Mouse (Mus musculus) hindbrain, embryonic 12.5 days (tissue): ENCODE data around the gene B230307C23Rik. TPM values are rescaled to one million over a fixed set of nuclear protein-coding genes. Genes with fewer than 3 reads are reported as not detected.

Source experiments
- ATAC-seq: fragments of 200-750 bp; cut with Nextera tagmentation; 2 replicates; pipeline ENCODE4 v1.8.0; 2017; ENCODE audit warnings: moderate TSS enrichment; ENCODE audit not compliant: low FRiP score
- H3K27ac ChIP-seq: fragments of 300-500 bp; sonication (generic); 2 replicates; pipeline ENCODE4 v1.5.1; 2016; ENCODE audit warnings: mild to moderate bottlenecking
- H3K27me3 ChIP-seq: fragments of 300-500 bp; sonication (generic); 2 replicates; pipeline ENCODE4 v1.6.1; 2016; ENCODE audit warnings: mild to moderate bottlenecking
- H3K36me3 ChIP-seq: fragments of 300-500 bp; sonication (generic); 2 replicates; pipeline ENCODE4 v1.6.1; 2016; ENCODE audit warnings: mild to moderate bottlenecking
- H3K4me1 ChIP-seq: fragments of 300-500 bp; sonication (generic); 2 replicates; pipeline ENCODE4 v1.6.1; 2016
- H3K4me2 ChIP-seq: fragments of 300-500 bp; sonication (generic); replicated peaks from 2 replicates; pipeline ENCODE4 v1.6.1; 2016; ENCODE audit warnings: mild to moderate bottlenecking
- H3K4me3 ChIP-seq: fragments of 300-500 bp; sonication (generic); 2 replicates; pipeline ENCODE4 v1.5.1; 2016; ENCODE audit warnings: mild to moderate bottlenecking
- H3K9ac ChIP-seq: fragments of 300-500 bp; sonication (generic); 2 replicates; pipeline ENCODE4 v1.6.1; 2016; ENCODE audit warnings: mild to moderate bottlenecking, moderate library complexity
- H3K9me3 ChIP-seq: fragments of 300-500 bp; sonication (generic); replicated peaks from 2 replicates; pipeline ENCODE4 v1.6.1; 2016; ENCODE audit warnings: mild to moderate bottlenecking
- WGBS: fragments of 180-500 bp; shearing (Covaris S2); methylation state at CpG from one replicate; pipeline ENCODE4 v1.1.7; 2016; 5-methylcytosine and 5-hydroxymethylcytosine counted together
- polyA plus RNA-seq: library from polyadenylated mRNA; unstranded; fragments of >200 nt; fragmentation: Nextera tagmentation; extraction: Ambion mirVana; gene quantifications from 2 replicates; pipeline ENCODE4 v1.2.1, GENCODE M21; 2016

Gene B230307C23Rik
- polyA plus RNA-seq = 17.0 and 17.2 TPM in 2 replicates

GRCm38 (mm10) chr16:97996616-97997382, at the start of gene B230307C23Rik:
B230307C23Rik (plus strand) TSS chr16:97997315.
- Histone ChIP-seq H3K4me2 (peak within 1 kb of the TSS; percentile 72), H3K27me3 (no peaks in the 10 kb centered on the region), H3K27ac (0 out of 2 replicates have a peak within 1 kb of the TSS, but pooled peaks have one; percentile 56), H3K9me3 (peaks cover 8% of the 10 kb centered on the region), H3K4me1 (peaks cover 9% of the 10 kb centered on the region), H3K4me3 (peak within 1 kb of the TSS; percentile 59), H3K9ac (peak within 1 kb of the TSS; percentile 53), H3K36me3 (peaks cover 8% of the 10 kb centered on the region; the same call in 1 of the 2 replicates)
- 1% methylated on average over 22 of the region's 22 CpGs for WGBS
- ATAC-seq = peak; percentile 99

DNA sequence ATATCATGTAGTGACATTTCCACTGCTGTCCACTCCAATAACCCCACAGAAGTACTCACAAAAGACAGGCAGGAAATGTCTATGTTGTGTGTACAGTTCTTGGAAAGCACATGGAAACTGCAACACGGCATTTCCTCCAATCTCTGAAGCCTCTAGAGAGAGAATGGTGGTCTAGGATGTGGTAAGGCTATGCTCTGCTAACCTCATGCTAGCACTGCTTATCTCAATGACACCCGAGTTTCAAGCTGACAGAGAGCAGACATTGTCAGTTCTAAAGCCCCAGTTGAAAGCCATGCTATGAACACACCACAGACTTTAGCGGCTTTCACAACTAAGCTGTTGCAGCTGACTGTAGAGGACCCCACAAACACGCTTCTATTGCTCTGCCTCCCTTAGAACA, 48.3 kb upstream of the B230307C23Rik start:
- no peak overlapping the region for H3K27ac ChIP-seq
- H3K9ac ChIP-seq = no peak overlapping the region
- ATAC-seq = no peak
- H3K27me3 ChIP-seq = no peaks in the 10 kb centered on the region
- H3K36me3 ChIP-seq = peaks cover 48% of the 10 kb centered on the region
- no peak overlapping the region for H3K4me3 ChIP-seq
- 92% methylated on average over 4 of the region's 4 CpGs for WGBS
- no peak overlapping the region for H3K4me2 ChIP-seq
- no peaks in the 10 kb centered on the region for H3K4me1 ChIP-seq
- H3K9me3 ChIP-seq = no peaks in the 10 kb centered on the region

- Histone ChIP-seq H3K36me3 (peaks cover 56% of the 10 kb centered on the region), H3K27me3 (no peaks in the 10 kb centered on the region), H3K4me3 (no peak overlapping the region), H3K27ac (no peak overlapping the region), H3K4me2 (no peak overlapping the region), H3K9ac (no peak overlapping the region), H3K4me1 (no peaks in the 10 kb centered on the region), H3K9me3 (no peaks in the 10 kb centered on the region)
- 97% methylated on average over 8 of the region's 8 CpGs for WGBS
- no peak for ATAC-seq
Observed at GRCm38 (mm10) chr16:97950061-97950460, 47.1 kb upstream of the B230307C23Rik start.

DNA sequence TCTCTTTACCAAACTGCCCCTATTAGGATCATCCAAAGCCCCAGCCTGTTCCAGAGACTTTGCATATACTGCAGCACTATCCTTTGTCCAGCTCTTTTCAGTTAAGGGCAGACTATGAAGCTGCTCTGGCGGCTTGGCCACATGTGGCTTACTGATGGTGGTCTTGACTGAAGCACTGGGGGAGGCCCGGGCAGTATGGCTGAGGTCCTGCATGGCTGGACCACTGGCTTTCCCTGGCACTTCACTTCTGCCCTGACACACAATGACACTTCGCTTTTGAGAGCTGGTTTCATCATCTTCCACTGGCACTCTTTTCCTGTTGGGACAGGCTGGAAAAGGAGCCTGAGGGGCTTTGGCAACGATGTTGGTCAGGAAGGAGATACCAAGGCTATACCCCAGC, 44.7 kb upstream of the B230307C23Rik start:
- no peaks in the 10 kb centered on the region for H3K4me1 ChIP-seq
- no peak overlapping the region for H3K4me2 ChIP-seq
- no peak for ATAC-seq
- H3K36me3 ChIP-seq = peaks cover 73% of the 10 kb centered on the region
- no peaks in the 10 kb centered on the region for H3K9me3 ChIP-seq
- 95% methylated on average over 4 of the region's 4 CpGs for WGBS
- no peaks in the 10 kb centered on the region for H3K27me3 ChIP-seq
- no peak overlapping the region for H3K4me3 ChIP-seq
- H3K27ac ChIP-seq = no peak overlapping the region
- no peak overlapping the region for H3K9ac ChIP-seq

GRCm38 (mm10) chr16:97952801-97953200, 44.3 kb upstream of the B230307C23Rik start:
- Histone ChIP-seq H3K27ac (no peak overlapping the region), H3K36me3 (peaks cover 76% of the 10 kb centered on the region), H3K9me3 (no peaks in the 10 kb centered on the region), H3K9ac (no peak overlapping the region), H3K4me1 (0 out of 2 replicates have a peak, but pooled peaks cover 3% of the 10 kb centered on the region), H3K4me2 (no peak overlapping the region), H3K4me3 (no peak overlapping the region), H3K27me3 (no peaks in the 10 kb centered on the region)
- 91% methylated on average over 9 of the region's 9 CpGs for WGBS
- no peak for ATAC-seq

GRCm38 (mm10) chr16:97953300-97953699, 43.8 kb upstream of the B230307C23Rik start:
- no peak for ATAC-seq
- H3K9ac ChIP-seq = no peak overlapping the region
- 0 out of 2 replicates have a peak, but pooled peaks cover 5% of the 10 kb centered on the region for H3K4me1 ChIP-seq
- peaks cover 78% of the 10 kb centered on the region for H3K36me3 ChIP-seq
- H3K27me3 ChIP-seq = no peaks in the 10 kb centered on the region
- 90% methylated on average over 2 of the region's 2 CpGs for WGBS
- H3K4me3 ChIP-seq = no peak overlapping the region
- H3K9me3 ChIP-seq = no peaks in the 10 kb centered on the region
- H3K4me2 ChIP-seq = no peak overlapping the region
- H3K27ac ChIP-seq = no peak overlapping the region

- Histone ChIP-seq H3K27ac (no peak overlapping the region), H3K4me2 (no peak overlapping the region), H3K4me1 (peaks cover 10% of the 10 kb centered on the region), H3K9me3 (no peaks in the 10 kb centered on the region), H3K4me3 (no peak overlapping the region), H3K9ac (no peak overlapping the region), H3K36me3 (peaks cover 57% of the 10 kb centered on the region), H3K27me3 (no peaks in the 10 kb centered on the region)
- ATAC-seq = no peak
- whole genome bisulfite sequencing = 83% methylated on average over 2 of the region's 2 CpGs
Observed at GRCm38 (mm10) chr16:97956011-97956410, 41.1 kb upstream of the B230307C23Rik start.

GRCm38 (mm10) chr16:97957626-97958025, 39.5 kb upstream of the B230307C23Rik start:
- Histone ChIP-seq H3K36me3 (peaks cover 41% of the 10 kb centered on the region), H3K4me2 (no peak overlapping the region), H3K27me3 (no peaks in the 10 kb centered on the region), H3K4me3 (no peak overlapping the region), H3K9me3 (no peaks in the 10 kb centered on the region), H3K9ac (no peak overlapping the region), H3K27ac (no peak overlapping the region), H3K4me1 (peaks cover 15% of the 10 kb centered on the region)
- no peak for ATAC-seq

DNA sequence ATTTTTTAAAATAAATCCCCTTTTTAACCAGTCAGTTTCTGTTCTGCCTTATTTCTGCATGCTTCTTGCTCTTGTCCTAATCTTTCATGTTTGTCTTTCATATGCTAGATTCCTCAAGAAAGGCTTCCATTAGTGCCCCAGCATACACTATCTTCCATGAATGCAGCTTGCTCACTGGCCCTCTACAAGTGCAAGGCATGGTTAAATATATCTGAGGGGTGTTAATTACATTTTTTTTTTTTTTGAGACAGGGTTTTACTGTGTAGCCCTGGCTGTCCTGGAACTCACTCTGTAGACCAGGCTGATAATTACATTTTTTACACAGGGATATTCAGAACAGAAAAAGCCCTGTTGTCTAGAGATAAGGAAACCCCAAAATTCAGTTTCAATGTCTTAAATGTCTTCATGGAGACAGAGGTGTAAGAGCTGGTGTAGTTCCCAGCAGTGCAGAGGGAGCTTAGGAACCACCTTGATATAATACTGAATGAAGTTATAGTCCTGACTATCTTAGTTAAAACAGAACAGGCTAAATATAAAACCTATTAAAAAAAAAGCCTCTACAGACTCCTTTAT, 38.6 kb upstream of the B230307C23Rik start:
- H3K9ac ChIP-seq = no peak overlapping the region
- H3K4me3 ChIP-seq = no peak overlapping the region
- H3K27me3 ChIP-seq = no peaks in the 10 kb centered on the region
- no peak overlapping the region for H3K27ac ChIP-seq
- no peak for ATAC-seq
- peaks cover 18% of the 10 kb centered on the region for H3K4me1 ChIP-seq
- H3K4me2 ChIP-seq = no peak overlapping the region
- no peaks in the 10 kb centered on the region for H3K9me3 ChIP-seq
- peaks cover 32% of the 10 kb centered on the region for H3K36me3 ChIP-seq

GRCm38 (mm10) chr16:97960348-97960747, 36.8 kb upstream of the B230307C23Rik start:
- no peak overlapping the region for H3K4me2 ChIP-seq
- no peak overlapping the region for H3K4me3 ChIP-seq
- H3K4me1 ChIP-seq = peaks cover 18% of the 10 kb centered on the region
- no peak overlapping the region for H3K9ac ChIP-seq
- H3K27me3 ChIP-seq = no peaks in the 10 kb centered on the region
- 94% methylated on average over 3 of the region's 3 CpGs for WGBS
- ATAC-seq = no peak
- H3K27ac ChIP-seq = no peak overlapping the region
- peaks cover 19% of the 10 kb centered on the region for H3K36me3 ChIP-seq
- H3K9me3 ChIP-seq = no peaks in the 10 kb centered on the region

- Histone ChIP-seq H3K9me3 (no peaks in the 10 kb centered on the region), H3K4me2 (peak overlapping the region; percentile 78), H3K27ac (peak overlapping the region; percentile 95), H3K27me3 (no peaks in the 10 kb centered on the region), H3K9ac (peak overlapping the region; percentile 92), H3K36me3 (peaks cover 7% of the 10 kb centered on the region; the same call in 1 of the 2 replicates), H3K4me1 (peaks cover 18% of the 10 kb centered on the region), H3K4me3 (peak overlapping the region; percentile 90)
- WGBS = 9% methylated on average over 36 of the region's 36 CpGs
- peak; percentile 61 for ATAC-seq
Observed at GRCm38 (mm10) chr16:97961381-97962150, 35.5 kb upstream of the B230307C23Rik start.
